Mouse (Mus musculus): Measurements from ENCODE around the gene Zfp143.

DNA sequence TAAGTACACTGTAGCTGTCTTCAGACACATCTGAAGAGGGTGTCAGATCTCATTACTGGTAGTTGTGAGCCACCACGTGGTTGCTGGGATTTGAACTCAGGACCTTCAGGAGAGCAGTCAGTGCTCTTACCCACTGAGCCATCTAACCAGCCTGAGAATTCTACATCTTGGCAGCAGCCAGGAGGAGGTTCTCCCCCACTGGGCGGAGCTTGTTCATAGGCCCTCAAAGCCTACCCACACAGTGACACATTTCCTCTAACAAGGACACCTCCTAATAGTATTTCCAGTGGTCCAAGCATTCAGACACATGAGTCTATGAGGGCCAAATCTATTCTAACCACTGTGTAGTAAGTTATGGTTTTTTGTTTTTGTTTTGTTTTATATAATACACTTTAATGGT, 67.5 kb downstream of the Zfp143 start:
- TF ChIP-seq CTCF (IDR thresholded peaks at IDR 0.05; ENCODE audit: insufficient read depth, low read length) (no peak), POLR2A (IDR thresholded peaks at IDR 0.05; ENCODE audit: borderline replicate concordance, extremely low read depth, low read depth, low read length) (no peak)
